Mouse (Mus musculus): Measurements from ENCODE around the gene Abtb2. TPM values are rescaled to one million over a fixed set of nuclear protein-coding genes. Genes with fewer than 3 reads are reported as not detected.

Abtb2 gene
- polyA plus RNA-seq, 1 experiment: 4.2 TPM

GRCm38 (mm10) chr2:103610831-103611535 lies 44.9 kb downstream of the Abtb2 start:
- no peak overlapping the region for H3K9ac ChIP-seq (ENCODE audit: low read depth, poor library complexity, severe bottlenecking)
- no peaks in the 10 kb centered on the region for H3K4me1 ChIP-seq (ENCODE audit: control insufficient read depth, insufficient read depth, low read length)
- H3K27ac ChIP-seq (ENCODE audit: insufficient read depth, low read length): no peak overlapping the region
- no peaks in the 10 kb centered on the region for H3K27me3 ChIP-seq (ENCODE audit: control insufficient read depth, insufficient read depth, low read length, poor library complexity, severe bottlenecking)
- H3K36me3 ChIP-seq (ENCODE audit: control insufficient read depth, insufficient read depth, low read length, poor library complexity, severe bottlenecking): no peaks in the 10 kb centered on the region
- TF ChIP-seq CTCF (IDR thresholded peaks at IDR 0.05; ENCODE audit: low read depth, low read length) (no peak), POLR2A (IDR thresholded peaks at IDR 0.05; ENCODE audit: insufficient read depth, low read length) (no peak), EP300 (IDR thresholded peaks at IDR 0.05; ENCODE audit: insufficient read depth, low read depth, low read length) (no peak)
- no peak overlapping the region for H3K4me3 ChIP-seq (ENCODE audit: low read depth, low read length)
- no peaks in the 10 kb centered on the region for H3K9me3 ChIP-seq (replicated peaks; ENCODE audit: control insufficient read depth, insufficient read depth, low read length, poor library complexity, severe bottlenecking)

GRCm38 (mm10) chr2:103613865-103614264 lies 47.8 kb downstream of the Abtb2 start:
- H3K9me3 ChIP-seq (replicated peaks; ENCODE audit: control insufficient read depth, insufficient read depth, low read length, poor library complexity, severe bottlenecking): no peaks in the 10 kb centered on the region
- H3K9ac ChIP-seq (ENCODE audit: low read depth, poor library complexity, severe bottlenecking): no peak overlapping the region
- H3K4me3 ChIP-seq (ENCODE audit: low read depth, low read length): no peak overlapping the region
- H3K27me3 ChIP-seq (ENCODE audit: control insufficient read depth, insufficient read depth, low read length, poor library complexity, severe bottlenecking): no peaks in the 10 kb centered on the region
- H3K4me1 ChIP-seq (ENCODE audit: control insufficient read depth, insufficient read depth, low read length): no peaks in the 10 kb centered on the region
- H3K27ac ChIP-seq (ENCODE audit: insufficient read depth, low read length): no peak overlapping the region
- H3K36me3 ChIP-seq (ENCODE audit: control insufficient read depth, insufficient read depth, low read length, poor library complexity, severe bottlenecking): no peaks in the 10 kb centered on the region
- TF ChIP-seq POLR2A (IDR thresholded peaks at IDR 0.05; ENCODE audit: insufficient read depth, low read length) (no peak), CTCF (IDR thresholded peaks at IDR 0.05; ENCODE audit: low read depth, low read length) (no peak), EP300 (IDR thresholded peaks at IDR 0.05; ENCODE audit: insufficient read depth, low read depth, low read length) (no peak)

DNA sequence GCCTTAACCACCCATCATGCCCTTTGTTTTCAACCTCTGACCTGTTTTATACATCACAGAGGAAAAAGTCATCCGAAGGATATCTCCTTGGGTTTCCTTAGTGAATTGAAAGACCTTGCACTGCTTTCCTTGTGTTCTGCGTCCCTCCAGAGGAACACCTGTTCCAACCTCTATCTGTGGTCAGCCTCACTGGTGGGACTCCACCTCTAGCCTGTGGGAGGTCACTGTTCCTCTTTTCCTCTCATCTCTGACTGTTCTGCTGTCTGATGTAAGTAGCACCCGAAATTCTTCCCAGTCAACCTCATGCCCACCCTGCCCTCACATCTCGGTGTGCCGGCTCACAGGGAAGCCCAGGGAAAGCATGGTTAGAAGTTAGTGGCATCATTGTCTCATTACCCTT lies 48.9 kb downstream of the Abtb2 start:
- no peaks in the 10 kb centered on the region for H3K4me1 ChIP-seq (ENCODE audit: control insufficient read depth, insufficient read depth, low read length)
- no peak overlapping the region for H3K9ac ChIP-seq (ENCODE audit: low read depth, poor library complexity, severe bottlenecking)

DNA sequence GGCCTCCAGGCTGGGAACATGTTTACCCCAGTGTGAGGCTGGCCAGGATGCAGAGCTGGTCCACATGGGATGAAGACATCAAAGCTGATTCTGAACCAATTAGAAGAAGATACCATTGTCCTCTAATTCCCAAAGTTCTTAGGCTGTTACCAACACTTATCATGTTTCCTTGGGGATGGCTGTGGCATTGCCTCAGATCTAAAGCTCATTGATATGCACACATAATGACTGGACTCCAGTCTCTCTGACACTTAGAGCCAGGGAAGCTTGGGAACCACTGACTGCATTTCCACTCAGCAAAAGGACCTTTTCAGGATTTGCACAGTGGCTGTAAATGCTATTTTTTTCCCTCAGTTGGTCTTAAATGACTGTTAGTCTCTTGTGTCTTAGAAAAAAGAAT lies 52.3 kb downstream of the Abtb2 start:
- H3K4me3 ChIP-seq (ENCODE audit: low read depth, low read length): no peak overlapping the region
- no peak overlapping the region for H3K9ac ChIP-seq (ENCODE audit: low read depth, poor library complexity, severe bottlenecking)
- H3K27me3 ChIP-seq (ENCODE audit: control insufficient read depth, insufficient read depth, low read length, poor library complexity, severe bottlenecking): no peaks in the 10 kb centered on the region
- H3K36me3 ChIP-seq (ENCODE audit: control insufficient read depth, insufficient read depth, low read length, poor library complexity, severe bottlenecking): no peaks in the 10 kb centered on the region
- H3K4me1 ChIP-seq (ENCODE audit: control insufficient read depth, insufficient read depth, low read length): no peaks in the 10 kb centered on the region
- TF ChIP-seq EP300 (IDR thresholded peaks at IDR 0.05; ENCODE audit: insufficient read depth, low read depth, low read length) (no peak), CTCF (IDR thresholded peaks at IDR 0.05; ENCODE audit: low read depth, low read length) (no peak), POLR2A (IDR thresholded peaks at IDR 0.05; ENCODE audit: insufficient read depth, low read length) (no peak)
- H3K9me3 ChIP-seq (replicated peaks; ENCODE audit: control insufficient read depth, insufficient read depth, low read length, poor library complexity, severe bottlenecking): no peaks in the 10 kb centered on the region
- no peak overlapping the region for H3K27ac ChIP-seq (ENCODE audit: insufficient read depth, low read length)

More for the DNA sequence above, 48.9 kb downstream of the Abtb2 start:
- TF ChIP-seq POLR2A (IDR thresholded peaks at IDR 0.05; ENCODE audit: insufficient read depth, low read length) (no peak), EP300 (IDR thresholded peaks at IDR 0.05; ENCODE audit: insufficient read depth, low read depth, low read length) (no peak)
- Histone ChIP-seq H3K27ac (ENCODE audit: insufficient read depth, low read length) (no peak overlapping the region), H3K9me3 (replicated peaks; ENCODE audit: control insufficient read depth, insufficient read depth, low read length, poor library complexity, severe bottlenecking) (no peaks in the 10 kb centered on the region), H3K36me3 (ENCODE audit: control insufficient read depth, insufficient read depth, low read length, poor library complexity, severe bottlenecking) (no peaks in the 10 kb centered on the region), H3K27me3 (ENCODE audit: control insufficient read depth, insufficient read depth, low read length, poor library complexity, severe bottlenecking) (no peaks in the 10 kb centered on the region), H3K4me3 (ENCODE audit: low read depth, low read length) (no peak overlapping the region)

DNA sequence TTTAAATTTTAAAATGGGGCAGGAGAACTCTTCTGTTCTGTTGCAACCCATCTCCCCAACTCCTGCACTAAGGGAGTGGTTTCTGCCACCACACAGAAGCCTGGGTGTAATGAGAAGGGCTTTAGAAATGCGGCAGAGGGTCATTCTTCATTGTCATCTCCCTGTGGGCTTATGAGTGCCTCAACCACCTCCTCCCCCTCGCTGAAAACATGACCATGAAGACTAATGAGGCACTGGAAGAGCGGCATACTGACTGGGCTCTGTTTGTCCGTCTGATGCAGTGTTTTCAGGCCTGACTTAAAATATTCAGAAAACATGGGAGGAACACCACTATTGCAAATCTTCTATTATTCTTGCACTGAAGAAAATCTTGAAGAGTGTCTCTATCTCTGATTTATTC lies 56.8 kb downstream of the Abtb2 start:
- H3K9me3 ChIP-seq (replicated peaks; ENCODE audit: control insufficient read depth, insufficient read depth, low read length, poor library complexity, severe bottlenecking): no peaks in the 10 kb centered on the region
- no peak overlapping the region for H3K9ac ChIP-seq (ENCODE audit: low read depth, poor library complexity, severe bottlenecking)
- no peaks in the 10 kb centered on the region for H3K27me3 ChIP-seq (ENCODE audit: control insufficient read depth, insufficient read depth, low read length, poor library complexity, severe bottlenecking)
- TF ChIP-seq CTCF (IDR thresholded peaks at IDR 0.05; ENCODE audit: low read depth, low read length) (no peak), EP300 (IDR thresholded peaks at IDR 0.05; ENCODE audit: insufficient read depth, low read depth, low read length) (no peak), POLR2A (IDR thresholded peaks at IDR 0.05; ENCODE audit: insufficient read depth, low read length) (no peak)
- H3K4me1 ChIP-seq (ENCODE audit: control insufficient read depth, insufficient read depth, low read length): no peaks in the 10 kb centered on the region
- no peak overlapping the region for H3K4me3 ChIP-seq (ENCODE audit: low read depth, low read length)
- no peaks in the 10 kb centered on the region for H3K36me3 ChIP-seq (ENCODE audit: control insufficient read depth, insufficient read depth, low read length, poor library complexity, severe bottlenecking)
- no peak overlapping the region for H3K27ac ChIP-seq (ENCODE audit: insufficient read depth, low read length)

DNA sequence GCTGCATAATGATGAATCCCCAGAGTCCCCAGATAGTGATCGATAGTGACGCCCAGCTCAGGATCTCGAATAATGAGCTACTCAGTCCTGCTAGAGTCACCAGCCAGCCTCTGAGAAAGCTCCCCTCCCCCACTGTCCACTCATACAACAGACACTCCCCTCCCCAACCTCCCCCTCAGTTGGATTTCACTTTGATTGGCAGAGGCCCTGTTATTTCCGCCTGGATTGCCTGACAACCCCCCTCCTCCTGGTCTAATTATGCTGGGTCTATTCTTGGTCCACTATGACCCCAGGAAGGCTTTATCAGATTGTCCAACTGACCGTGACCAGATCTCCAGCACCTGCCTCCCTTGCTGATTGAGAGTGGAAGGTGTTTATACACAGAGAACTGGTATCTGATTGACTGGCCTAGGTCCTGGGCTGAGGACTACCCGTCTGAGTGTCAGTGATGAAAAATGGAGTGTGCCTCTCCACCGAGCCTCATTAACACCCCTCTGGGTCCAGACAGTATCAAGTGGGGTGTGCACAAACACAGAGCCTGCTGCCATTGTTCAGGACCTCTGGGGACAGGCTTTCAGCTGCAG lies 59.3 kb downstream of the Abtb2 start:
- Histone ChIP-seq H3K27ac (ENCODE audit: insufficient read depth, low read length) (no peak overlapping the region), H3K9ac (ENCODE audit: low read depth, poor library complexity, severe bottlenecking) (no peak overlapping the region), H3K4me1 (ENCODE audit: control insufficient read depth, insufficient read depth, low read length) (no peaks in the 10 kb centered on the region), H3K27me3 (ENCODE audit: control insufficient read depth, insufficient read depth, low read length, poor library complexity, severe bottlenecking) (no peaks in the 10 kb centered on the region), H3K36me3 (ENCODE audit: control insufficient read depth, insufficient read depth, low read length, poor library complexity, severe bottlenecking) (no peaks in the 10 kb centered on the region), H3K9me3 (replicated peaks; ENCODE audit: control insufficient read depth, insufficient read depth, low read length, poor library complexity, severe bottlenecking) (no peaks in the 10 kb centered on the region), H3K4me3 (ENCODE audit: low read depth, low read length) (no peak overlapping the region)
- no peak for TF ChIP-seq EP300 (IDR thresholded peaks at IDR 0.05; ENCODE audit: insufficient read depth, low read depth, low read length)
- no peak for TF ChIP-seq POLR2A (IDR thresholded peaks at IDR 0.05; ENCODE audit: insufficient read depth, low read length)
- TF ChIP-seq CTCF (IDR thresholded peaks at IDR 0.05; ENCODE audit: low read depth, low read length): no peak
